Mouse (Mus musculus): ENCODE measurements at regions not wholly inside any gene's neighbourhood (a gene's known extent, or its start where the extent isn't known, plus 50 kb on each side); places are given as distances from the start of the nearest gene placed in this dataset.
A peak's percentile ranks its signal among the peaks of the same experiment; 100 is the strongest.

DNA sequence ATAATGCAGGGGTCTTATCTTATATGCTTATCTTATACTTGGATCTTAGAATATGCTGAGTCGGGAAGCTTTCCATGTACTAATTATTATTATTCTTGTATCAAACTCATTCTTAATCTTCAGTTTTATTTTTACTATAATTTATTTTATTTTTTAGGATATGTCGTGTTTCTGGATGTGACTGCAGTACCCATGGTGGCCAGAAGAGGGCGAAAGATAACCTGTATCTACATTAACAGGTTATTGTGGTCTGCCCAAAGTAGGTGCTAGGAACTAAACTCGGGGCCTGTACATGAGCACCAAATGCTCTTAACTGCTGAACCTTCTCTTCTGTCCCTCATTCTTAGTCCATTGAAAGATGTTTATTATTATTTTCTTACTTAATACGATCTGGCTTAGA, 72.0 kb upstream of the Samt3 start:
- no peak for DNase-seq

DNA sequence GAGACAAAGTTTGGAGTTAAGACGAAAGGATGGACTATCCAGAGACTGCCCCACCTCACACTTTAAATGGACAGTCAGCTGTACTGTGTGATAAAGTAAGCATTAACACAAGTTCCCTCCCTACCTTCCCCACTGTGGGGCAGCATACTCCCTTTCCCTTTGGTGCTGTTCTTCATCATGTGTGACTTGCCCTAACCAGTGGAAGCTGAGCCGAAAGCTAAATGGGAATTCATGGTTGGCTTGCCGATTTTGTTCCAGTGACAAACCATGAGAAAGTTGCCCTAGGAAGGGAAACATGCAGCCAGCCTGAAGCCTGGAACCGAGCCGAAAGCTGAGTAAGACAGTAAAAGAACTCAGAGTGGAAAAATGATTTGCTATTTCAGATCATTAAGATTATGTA, 62.9 kb upstream of the Samt3 start:
- peak; percentile 34 for DNase-seq
